Mouse (Mus musculus) liver, embryonic 13.5 days (tissue): Measurements from ENCODE around the gene Dip2b. TPM values are rescaled to one million over a fixed set of nuclear protein-coding genes. Genes with fewer than 3 reads are reported as not detected.

ENCODE experiments used
- ATAC-seq: fragments of 200-750 bp; cut with Nextera tagmentation; 2 replicates; pipeline ENCODE4 v1.8.0; 2017; ENCODE audit warnings: low read depth, mild to moderate bottlenecking, moderate number of reproducible peaks, moderate library complexity
- DNase-seq: peaks from one replicate; pipeline ENCODE4 v3.0.0; 2022
- H3K27ac ChIP-seq: fragments of 300-500 bp; sonication (generic); 2 replicates; pipeline ENCODE4 v1.5.1; 2015; ENCODE audit warnings: moderate library complexity, mild to moderate bottlenecking, inconsistent platforms
- H3K27me3 ChIP-seq: fragments of 300-500 bp; sonication (generic); 2 replicates; pipeline ENCODE4 v1.6.1; 2015; ENCODE audit warnings: mild to moderate bottlenecking, inconsistent platforms
- H3K36me3 ChIP-seq: fragments of 300-500 bp; sonication (generic); 2 replicates; pipeline ENCODE4 v1.6.1; 2015; ENCODE audit warnings: mild to moderate bottlenecking, inconsistent platforms
- H3K4me1 ChIP-seq: fragments of 300-500 bp; sonication (generic); replicated peaks from 2 replicates; pipeline ENCODE4 v1.6.1; 2015; ENCODE audit warnings: inconsistent platforms
- H3K4me2 ChIP-seq: fragments of 300-500 bp; sonication (generic); 2 replicates; pipeline ENCODE4 v1.6.1; 2015; ENCODE audit warnings: inconsistent platforms, mild to moderate bottlenecking, moderate library complexity
- H3K4me3 ChIP-seq: fragments of 300-500 bp; sonication (generic); replicated peaks from 2 replicates; pipeline ENCODE4 v1.5.1; 2015; ENCODE audit warnings: mild to moderate bottlenecking, inconsistent platforms
- H3K9ac ChIP-seq: fragments of 300-500 bp; sonication (generic); 2 replicates; pipeline ENCODE4 v1.6.1; 2015; ENCODE audit warnings: mild to moderate bottlenecking, inconsistent platforms
- H3K9me3 ChIP-seq: fragments of 300-500 bp; sonication (generic); replicated peaks from 2 replicates; pipeline ENCODE4 v1.6.1; 2016; ENCODE audit warnings: inconsistent platforms
- WGBS: fragments of 180-500 bp; shearing (Covaris S2); methylation state at CpG from one replicate; pipeline ENCODE4 v1.1.7; 2015; ENCODE audit not compliant: insufficient replicate concordance; 5-methylcytosine and 5-hydroxymethylcytosine counted together
- polyA plus RNA-seq: library from polyadenylated mRNA; unstranded; fragments of >200 nt; fragmentation: Nextera tagmentation; extraction: Ambion mirVana; gene quantifications from 2 replicates; pipeline ENCODE4 v1.2.1, GENCODE M21; 2015

Gene Dip2b
- polyA plus RNA-seq, result 2.1 and 2.2 TPM in 2 replicates

- under 1% methylated on average over 68 of the region's 68 CpGs for WGBS
- no peaks in the 10 kb centered on the region for H3K9me3 ChIP-seq
- H3K4me2 ChIP-seq, result peak within 1 kb of the TSS; percentile 97
- H3K36me3 ChIP-seq, result no peaks in the 10 kb centered on the region
- H3K4me3 ChIP-seq, result peak within 1 kb of the TSS; percentile 83
- DNase-seq (peak; percentile 89), ATAC-seq (peak; percentile 89)
- H3K27me3 ChIP-seq, result peaks cover 36% of the 10 kb centered on the region
- peak within 1 kb of the TSS; percentile 91 for H3K9ac ChIP-seq
- peaks cover 34% of the 10 kb centered on the region for H3K4me1 ChIP-seq
- peak within 1 kb of the TSS; percentile 77 for H3K27ac ChIP-seq
These were observed at the start of gene Dip2b for GRCm38 (mm10) chr15:100038470-100038971. Dip2b (plus strand) TSS chr15:100038664.

DNA sequence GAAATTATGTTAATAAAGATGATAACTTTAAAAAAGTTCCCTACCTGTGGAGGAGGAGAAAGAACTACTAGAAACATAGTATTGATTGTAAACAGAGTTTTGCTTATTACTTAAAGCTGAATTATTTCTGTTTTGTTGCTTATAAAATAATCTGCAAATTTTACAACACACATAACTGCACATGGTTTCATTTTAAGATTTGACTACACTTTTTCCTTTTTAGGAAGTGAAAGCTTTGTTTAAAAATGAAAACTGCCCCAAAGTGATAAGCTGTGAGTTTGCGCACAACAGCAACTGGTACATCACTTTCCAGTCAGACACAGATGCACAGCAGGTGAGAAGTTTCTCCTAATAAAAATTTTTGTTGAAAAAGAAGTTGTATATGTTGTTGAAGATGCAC is 45.4 kb upstream of the Dip2b start:
- H3K4me3 ChIP-seq, result no peak overlapping the region
- H3K4me1 ChIP-seq, result no peaks in the 10 kb centered on the region
- DNase-seq, result no peak
- ATAC-seq, result no peak
- no peak overlapping the region for H3K9ac ChIP-seq
- H3K4me2 ChIP-seq, result no peak overlapping the region
- no peak overlapping the region for H3K27ac ChIP-seq
- peaks cover 63% of the 10 kb centered on the region for H3K36me3 ChIP-seq
- H3K9me3 ChIP-seq, result no peaks in the 10 kb centered on the region
- WGBS, result 92% methylated on average over 1 of the region's 1 CpGs
- H3K27me3 ChIP-seq, result no peaks in the 10 kb centered on the region

DNA sequence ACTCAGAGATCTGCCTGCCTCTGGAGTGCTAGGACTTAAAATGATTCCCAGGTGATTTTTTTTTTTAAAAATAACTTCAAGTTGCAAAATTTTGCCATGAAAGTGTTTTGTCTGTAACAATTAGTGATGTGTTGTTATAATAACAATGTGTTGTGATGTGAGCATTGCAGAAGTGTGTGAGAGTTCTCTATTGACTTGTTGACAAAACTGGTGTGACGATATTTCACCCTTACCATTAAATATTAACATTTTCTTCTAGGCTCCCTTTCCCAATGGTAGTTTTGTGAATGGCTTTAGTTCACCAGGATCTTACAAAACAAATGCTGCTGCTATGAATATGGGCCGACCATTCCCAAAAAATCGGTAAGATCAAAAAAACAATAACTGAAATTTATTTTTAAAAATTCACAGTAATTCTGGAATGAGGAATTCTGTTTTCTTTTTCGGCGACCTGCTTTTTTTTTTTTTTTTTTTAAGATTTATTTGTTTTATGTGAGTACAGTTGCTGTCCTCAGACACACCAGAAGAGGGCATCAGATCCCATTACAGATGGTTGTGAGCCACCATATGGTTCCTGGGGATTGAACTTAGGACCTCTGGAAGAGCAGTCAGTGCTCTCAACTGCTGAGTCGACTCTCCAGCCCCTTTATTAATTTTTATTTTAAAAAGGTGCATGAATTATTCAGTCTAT is 41.2 kb upstream of the Dip2b start:
- H3K4me2 ChIP-seq, result no peak overlapping the region
- no peaks in the 10 kb centered on the region for H3K9me3 ChIP-seq
- H3K4me3 ChIP-seq, result no peak overlapping the region
- H3K36me3 ChIP-seq, result peaks cover 63% of the 10 kb centered on the region
- ATAC-seq (no peak), DNase-seq (no peak)
- no peak overlapping the region for H3K9ac ChIP-seq
- H3K27me3 ChIP-seq, result no peaks in the 10 kb centered on the region
- H3K4me1 ChIP-seq, result no peaks in the 10 kb centered on the region
- H3K27ac ChIP-seq, result no peak overlapping the region
- WGBS, result 83% methylated on average over 6 of the region's 6 CpGs

DNA sequence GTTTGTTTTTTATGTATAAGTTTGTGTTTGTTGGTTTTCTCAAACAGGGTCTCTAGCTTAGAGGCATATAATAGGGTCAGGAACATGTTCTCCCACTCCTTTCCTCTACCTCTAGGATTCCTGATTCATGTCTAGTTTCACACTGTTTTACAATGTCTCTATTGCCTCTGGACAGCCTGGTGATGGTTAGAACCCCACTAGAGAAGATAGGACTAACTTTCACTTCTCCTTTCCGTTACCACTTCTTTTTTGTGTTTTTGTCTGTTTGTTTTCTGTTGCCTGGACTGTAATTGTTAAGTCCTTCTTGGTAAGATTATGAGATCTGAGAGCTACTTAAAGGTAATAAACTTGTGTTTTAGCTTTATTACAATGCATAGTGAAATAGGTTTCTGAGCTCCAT is 39.1 kb upstream of the Dip2b start:
- no peaks in the 10 kb centered on the region for H3K9me3 ChIP-seq
- H3K4me2 ChIP-seq, result no peak overlapping the region
- H3K27ac ChIP-seq, result no peak overlapping the region
- H3K9ac ChIP-seq, result no peak overlapping the region
- peaks cover 64% of the 10 kb centered on the region for H3K36me3 ChIP-seq
- no peaks in the 10 kb centered on the region for H3K4me1 ChIP-seq
- WGBS, result 79% methylated on average over 1 of the region's 1 CpGs
- H3K27me3 ChIP-seq, result no peaks in the 10 kb centered on the region
- no peak overlapping the region for H3K4me3 ChIP-seq
- ATAC-seq (no peak), DNase-seq (no peak)

GRCm38 (mm10) chr15:100004677-100005273 is 33.7 kb upstream of the Dip2b start:
- H3K27me3 ChIP-seq, result no peaks in the 10 kb centered on the region
- no peak overlapping the region for H3K4me2 ChIP-seq
- H3K4me1 ChIP-seq, result no peaks in the 10 kb centered on the region
- peaks cover 81% of the 10 kb centered on the region for H3K36me3 ChIP-seq
- H3K9me3 ChIP-seq, result no peaks in the 10 kb centered on the region
- no peak for ATAC-seq
- H3K27ac ChIP-seq, result no peak overlapping the region
- WGBS, result 69% methylated on average over 7 of the region's 7 CpGs
- H3K4me3 ChIP-seq, result no peak overlapping the region
- DNase-seq, result no peak
- no peak overlapping the region for H3K9ac ChIP-seq

DNA sequence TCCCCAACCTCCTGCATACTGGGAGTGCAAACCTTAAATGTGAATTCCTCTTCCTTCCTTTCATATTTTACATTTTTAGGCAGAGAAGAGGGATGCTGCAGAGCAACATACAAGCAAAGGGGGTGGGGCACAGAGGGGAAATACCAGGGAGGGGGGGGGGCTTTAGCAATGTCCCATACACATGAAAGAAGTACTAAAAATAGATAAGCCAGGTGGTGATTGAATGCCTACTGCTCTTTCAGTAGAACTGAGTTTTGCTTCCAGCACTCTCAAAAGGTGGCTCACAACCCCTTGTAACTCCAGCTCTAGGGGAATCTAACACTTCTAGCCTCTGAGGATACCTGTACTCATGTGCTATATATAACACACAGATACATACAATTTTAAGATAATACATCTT is 32.3 kb upstream of the Dip2b start:
- Histone ChIP-seq H3K4me3 (no peak overlapping the region), H3K36me3 (peaks cover 89% of the 10 kb centered on the region), H3K4me1 (no peaks in the 10 kb centered on the region), H3K4me2 (no peak overlapping the region), H3K9me3 (no peaks in the 10 kb centered on the region), H3K27me3 (no peaks in the 10 kb centered on the region), H3K27ac (no peak overlapping the region), H3K9ac (no peak overlapping the region)
- ATAC-seq, result no peak
- no peak for DNase-seq

- H3K4me1 ChIP-seq, result peaks cover 4% of the 10 kb centered on the region
- no peak overlapping the region for H3K4me2 ChIP-seq
- DNase-seq (no peak), ATAC-seq (no peak)
- H3K27ac ChIP-seq, result no peak overlapping the region
- H3K4me3 ChIP-seq, result no peak overlapping the region
- peaks cover 12% of the 10 kb centered on the region; the same call in 1 of the 2 replicates for H3K36me3 ChIP-seq
- no peaks in the 10 kb centered on the region for H3K27me3 ChIP-seq
- H3K9ac ChIP-seq, result no peak overlapping the region
- H3K9me3 ChIP-seq, result no peaks in the 10 kb centered on the region
- WGBS, result 69% methylated on average over 6 of the region's 6 CpGs
These were observed 20.1 kb upstream of the Dip2b start for GRCm38 (mm10) chr15:100018280-100018899.

GRCm38 (mm10) chr15:100021175-100021574 is 17.3 kb upstream of the Dip2b start:
- H3K36me3 ChIP-seq, result 0 out of 2 replicates have a peak, but pooled peaks cover 5% of the 10 kb centered on the region
- no peaks in the 10 kb centered on the region for H3K9me3 ChIP-seq
- no peak overlapping the region for H3K4me3 ChIP-seq
- H3K9ac ChIP-seq, result no peak overlapping the region
- no peak overlapping the region for H3K4me2 ChIP-seq
- H3K27ac ChIP-seq, result no peak overlapping the region
- ATAC-seq (no peak), DNase-seq (no peak)
- peaks cover 11% of the 10 kb centered on the region for H3K4me1 ChIP-seq
- H3K27me3 ChIP-seq, result no peaks in the 10 kb centered on the region
- WGBS, result 67% methylated on average over 1 of the region's 1 CpGs

GRCm38 (mm10) chr15:100022923-100023322 is 15.5 kb upstream of the Dip2b start:
- Histone ChIP-seq H3K4me2 (no peak overlapping the region), H3K27ac (no peak overlapping the region), H3K27me3 (no peaks in the 10 kb centered on the region), H3K4me3 (no peak overlapping the region), H3K36me3 (no peaks in the 10 kb centered on the region), H3K9ac (no peak overlapping the region), H3K4me1 (peaks cover 11% of the 10 kb centered on the region), H3K9me3 (no peaks in the 10 kb centered on the region)
- no peak for DNase-seq
- ATAC-seq, result no peak
- 20% methylated on average over 5 of the region's 5 CpGs for WGBS

DNA sequence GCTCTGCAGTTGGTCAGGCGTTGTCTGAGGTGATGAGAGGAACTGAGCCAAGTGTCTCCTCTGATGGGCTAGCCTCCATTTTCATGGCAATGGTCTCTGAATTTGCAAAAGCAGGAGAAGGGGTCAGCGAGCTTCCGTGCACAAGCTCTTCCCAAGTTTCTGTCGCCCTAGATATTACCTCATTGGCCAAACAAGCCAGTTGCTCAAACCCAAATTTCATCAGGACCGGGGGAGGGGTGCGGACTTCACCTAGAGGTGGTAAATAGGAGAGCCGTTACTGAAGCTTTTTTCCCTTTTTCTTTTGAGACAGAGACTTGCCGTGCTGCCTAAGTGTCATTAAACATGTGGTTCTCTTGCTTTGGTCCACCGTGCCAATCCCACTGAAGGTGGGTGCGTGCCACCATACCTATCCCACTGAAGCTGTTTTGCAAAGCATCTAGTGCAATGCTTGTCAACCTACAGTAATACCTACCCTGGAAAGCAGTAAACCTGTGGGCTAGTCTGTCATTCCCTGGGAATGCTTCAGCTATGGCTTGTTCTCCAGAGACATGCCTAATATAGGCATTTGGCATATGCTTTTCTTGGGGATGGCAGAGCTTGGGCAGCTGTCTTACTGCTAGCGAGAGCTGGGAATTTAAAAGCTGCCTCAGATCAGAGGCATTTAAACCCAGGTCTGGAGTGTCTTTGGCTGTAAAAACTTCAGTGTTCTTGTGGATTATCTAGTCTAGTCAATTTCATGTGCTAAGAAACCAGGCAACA is 13.2 kb upstream of the Dip2b start:
- no peak for ATAC-seq
- Histone ChIP-seq H3K9me3 (no peaks in the 10 kb centered on the region), H3K9ac (no peak overlapping the region), H3K27ac (no peak overlapping the region), H3K4me2 (no peak overlapping the region), H3K27me3 (no peaks in the 10 kb centered on the region), H3K36me3 (no peaks in the 10 kb centered on the region), H3K4me1 (peaks cover 11% of the 10 kb centered on the region), H3K4me3 (no peak overlapping the region)
- WGBS, result 65% methylated on average over 11 of the region's 11 CpGs
- no peak for DNase-seq

DNA sequence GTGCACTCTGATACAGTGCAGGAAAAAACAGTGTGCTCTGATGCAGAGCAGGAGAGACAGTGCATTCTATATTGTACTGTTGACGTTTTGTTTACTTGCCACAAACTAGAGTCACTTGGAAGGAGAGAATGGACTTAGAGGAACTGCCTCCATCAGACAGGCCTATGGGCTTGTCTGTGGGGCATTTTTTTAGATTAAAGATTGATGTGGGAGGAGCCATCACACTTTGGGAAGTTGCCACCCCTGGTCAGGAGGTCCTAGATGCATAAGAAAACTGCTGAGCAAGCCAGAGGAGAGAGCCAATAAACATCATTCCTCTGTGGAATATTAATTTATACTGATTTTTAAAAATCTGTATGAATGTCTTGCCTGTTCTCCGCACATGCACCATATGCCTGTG is 10.3 kb upstream of the Dip2b start:
- Histone ChIP-seq H3K4me3 (no peak overlapping the region), H3K36me3 (no peaks in the 10 kb centered on the region), H3K27me3 (no peaks in the 10 kb centered on the region), H3K4me2 (no peak overlapping the region), H3K27ac (no peak overlapping the region), H3K4me1 (peaks cover 9% of the 10 kb centered on the region), H3K9ac (no peak overlapping the region), H3K9me3 (no peaks in the 10 kb centered on the region)
- DNase-seq (no peak), ATAC-seq (no peak)
- WGBS, result 61% methylated on average over 2 of the region's 2 CpGs
